Mouse (Mus musculus): Measurements from ENCODE around the gene Cadps2. TPM values are rescaled to one million over a fixed set of nuclear protein-coding genes. Genes with fewer than 3 reads are reported as not detected.
A peak's percentile ranks its signal among the peaks of the same experiment; 100 is the strongest.

The Cadps2 gene
- polyA plus RNA-seq, 1 experiment from 2014 or later: 6.2 TPM

DNA sequence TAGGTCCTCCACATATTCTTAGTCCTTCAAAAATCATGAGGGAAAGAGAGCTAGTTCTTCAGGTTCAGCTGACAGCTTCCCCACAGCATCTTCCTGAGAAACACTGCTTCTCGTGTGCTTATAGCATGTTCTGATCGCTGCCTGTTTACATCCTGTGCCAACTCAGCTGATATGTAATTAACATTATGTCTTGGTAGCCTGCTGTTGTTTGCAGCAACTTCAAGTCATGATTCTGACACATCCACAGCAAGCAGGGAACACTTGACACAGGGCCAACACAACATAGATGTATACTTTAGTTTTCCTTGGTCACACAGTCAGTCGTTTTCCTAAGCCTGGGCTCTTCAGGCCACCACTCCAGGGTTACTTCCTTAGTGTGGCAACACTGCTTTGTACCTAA is 399.3 kb downstream of the Cadps2 start:
- Histone ChIP-seq H3K9me3 (ENCODE audit: low read length) (no peaks in the 10 kb centered on the region), H3K27me3 (ENCODE audit: insufficient read depth, low read length) (no peaks in the 10 kb centered on the region), H3K27ac (ENCODE audit: low read length) (no peak overlapping the region), H3K4me2 (replicated peaks; ENCODE audit: low read depth, low read length) (no peak overlapping the region), H3K4me1 (ENCODE audit: insufficient read depth, low read length) (no peaks in the 10 kb centered on the region), H3K36me3 (ENCODE audit: insufficient read depth, low read length) (no peaks in the 10 kb centered on the region), H3K9ac (replicated peaks; ENCODE audit: low read length) (no peak overlapping the region), H3K4me3 (ENCODE audit: low read length) (no peak overlapping the region)
- WGBS: 74% methylated on average over 3 of the region's 3 CpGs
- no peak for ATAC-seq (ENCODE audit: low FRiP score, low TSS enrichment)

GRCm38 (mm10) chr6:23410256-23411049 is 428.8 kb downstream of the Cadps2 start:
- no peak for ATAC-seq (ENCODE audit: low FRiP score, low TSS enrichment)
- H3K4me1 ChIP-seq (ENCODE audit: insufficient read depth, low read length): no peaks in the 10 kb centered on the region

DNA sequence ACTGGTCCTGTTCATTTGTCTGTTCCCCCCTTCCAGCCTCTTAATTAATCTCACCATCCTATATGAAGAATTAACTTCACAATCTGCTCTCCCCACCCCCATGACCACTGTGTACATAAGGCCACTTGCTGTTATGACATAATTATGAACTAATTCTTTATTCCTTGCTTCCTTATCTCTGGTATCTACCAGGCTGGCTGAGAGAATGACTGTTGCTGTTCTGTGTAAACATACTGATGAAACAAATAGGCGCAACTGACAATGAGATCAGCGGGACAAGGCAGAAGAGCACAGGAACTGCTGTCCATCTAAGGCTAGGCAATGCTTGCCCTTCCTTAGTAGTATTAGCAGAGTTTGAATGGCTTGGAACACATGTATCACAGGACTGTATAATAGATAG is 445.1 kb downstream of the Cadps2 start:
- Histone ChIP-seq H3K36me3 (ENCODE audit: insufficient read depth, low read length) (no peaks in the 10 kb centered on the region), H3K27me3 (ENCODE audit: insufficient read depth, low read length) (no peaks in the 10 kb centered on the region), H3K27ac (ENCODE audit: low read length) (no peak overlapping the region), H3K9ac (replicated peaks; ENCODE audit: low read length) (no peak overlapping the region), H3K4me2 (replicated peaks; ENCODE audit: low read depth, low read length) (no peak overlapping the region), H3K4me3 (ENCODE audit: low read length) (no peak overlapping the region), H3K9me3 (ENCODE audit: low read length) (no peaks in the 10 kb centered on the region), H3K4me1 (ENCODE audit: insufficient read depth, low read length) (no peaks in the 10 kb centered on the region)
- 90% methylated on average over 2 of the region's 2 CpGs for WGBS
- no peak for ATAC-seq (ENCODE audit: low FRiP score, low TSS enrichment)

More at GRCm38 (mm10) chr6:23410256-23411049, 428.8 kb downstream of the Cadps2 start:
- Histone ChIP-seq H3K27ac (ENCODE audit: low read length) (no peak overlapping the region), H3K36me3 (ENCODE audit: insufficient read depth, low read length) (no peaks in the 10 kb centered on the region), H3K27me3 (ENCODE audit: insufficient read depth, low read length) (no peaks in the 10 kb centered on the region), H3K9ac (replicated peaks; ENCODE audit: low read length) (no peak overlapping the region), H3K9me3 (ENCODE audit: low read length) (no peaks in the 10 kb centered on the region), H3K4me2 (replicated peaks; ENCODE audit: low read depth, low read length) (no peak overlapping the region), H3K4me3 (ENCODE audit: low read length) (no peak overlapping the region)
- 11% methylated on average over 12 of the region's 12 CpGs for WGBS

DNA sequence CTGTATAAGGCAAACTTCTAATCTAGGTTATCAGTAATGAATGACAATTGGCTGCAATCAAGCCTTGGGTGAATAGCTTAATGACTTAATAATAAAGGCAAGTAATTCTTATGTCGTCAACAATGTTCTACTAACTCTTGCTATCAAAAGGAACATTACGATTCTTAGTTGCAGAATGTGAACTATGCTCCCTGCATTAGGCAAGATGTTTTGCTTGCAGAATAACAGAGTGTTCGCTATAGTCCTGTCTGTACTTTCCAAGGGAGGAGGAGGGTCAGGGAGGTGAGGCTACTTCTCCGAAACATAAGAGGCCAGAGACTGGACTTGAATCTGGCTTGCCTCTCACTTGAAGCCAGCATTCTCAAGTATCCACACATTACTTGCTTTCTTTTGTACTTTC is 446.5 kb downstream of the Cadps2 start:
- H3K9me3 ChIP-seq (ENCODE audit: low read length): no peaks in the 10 kb centered on the region
- WGBS: 73% methylated on average over 4 of the region's 4 CpGs
- H3K9ac ChIP-seq (replicated peaks; ENCODE audit: low read length): no peak overlapping the region
- no peaks in the 10 kb centered on the region for H3K36me3 ChIP-seq (ENCODE audit: insufficient read depth, low read length)
- H3K4me2 ChIP-seq (replicated peaks; ENCODE audit: low read depth, low read length): no peak overlapping the region
- no peaks in the 10 kb centered on the region for H3K27me3 ChIP-seq (ENCODE audit: insufficient read depth, low read length)
- no peak overlapping the region for H3K4me3 ChIP-seq (ENCODE audit: low read length)
- no peaks in the 10 kb centered on the region for H3K4me1 ChIP-seq (ENCODE audit: insufficient read depth, low read length)
- no peak overlapping the region for H3K27ac ChIP-seq (ENCODE audit: low read length)
- no peak for ATAC-seq (ENCODE audit: low FRiP score, low TSS enrichment)

DNA sequence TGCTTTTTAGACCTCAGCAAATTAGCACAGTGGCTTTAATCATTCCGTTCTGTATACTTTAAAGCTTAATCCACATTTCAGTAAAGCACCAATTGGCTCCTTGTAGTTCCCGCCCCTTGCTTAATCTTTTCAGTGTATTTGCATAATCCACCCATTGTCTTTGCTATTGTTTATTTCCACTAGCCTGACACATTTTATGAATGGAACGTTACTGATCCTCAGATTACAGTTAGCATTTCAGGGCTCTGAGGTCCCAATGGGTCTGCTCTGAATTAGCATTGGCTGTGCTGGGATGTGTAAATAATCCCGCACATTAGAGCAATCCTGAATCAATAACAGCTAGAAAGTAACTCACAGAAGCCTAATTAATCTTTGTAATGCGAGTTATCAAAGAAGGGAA is 452.5 kb downstream of the Cadps2 start:
- 64% methylated on average over 5 of the region's 5 CpGs for WGBS
- Histone ChIP-seq H3K27me3 (ENCODE audit: insufficient read depth, low read length) (no peaks in the 10 kb centered on the region), H3K4me2 (replicated peaks; ENCODE audit: low read depth, low read length) (no peak overlapping the region), H3K4me3 (ENCODE audit: low read length) (no peak overlapping the region), H3K36me3 (ENCODE audit: insufficient read depth, low read length) (no peaks in the 10 kb centered on the region), H3K4me1 (ENCODE audit: insufficient read depth, low read length) (no peaks in the 10 kb centered on the region), H3K9ac (replicated peaks; ENCODE audit: low read length) (no peak overlapping the region), H3K9me3 (ENCODE audit: low read length) (no peaks in the 10 kb centered on the region), H3K27ac (ENCODE audit: low read length) (no peak overlapping the region)
- no peak for ATAC-seq (ENCODE audit: low FRiP score, low TSS enrichment)

GRCm38 (mm10) chr6:23383004-23383347 is 456.2 kb downstream of the Cadps2 start:
- no peaks in the 10 kb centered on the region for H3K4me1 ChIP-seq (ENCODE audit: insufficient read depth, low read length)
- 23% methylated on average over 1 of the region's 1 CpGs for WGBS
- H3K9ac ChIP-seq (replicated peaks; ENCODE audit: low read length): no peak overlapping the region
- H3K4me3 ChIP-seq (ENCODE audit: low read length): no peak overlapping the region
- H3K27me3 ChIP-seq (ENCODE audit: insufficient read depth, low read length): no peaks in the 10 kb centered on the region
- no peak overlapping the region for H3K27ac ChIP-seq (ENCODE audit: low read length)
- H3K4me2 ChIP-seq (replicated peaks; ENCODE audit: low read depth, low read length): no peak overlapping the region
- H3K9me3 ChIP-seq (ENCODE audit: low read length): no peaks in the 10 kb centered on the region
- no peak for ATAC-seq (ENCODE audit: low FRiP score, low TSS enrichment)
- no peaks in the 10 kb centered on the region for H3K36me3 ChIP-seq (ENCODE audit: insufficient read depth, low read length)

GRCm38 (mm10) chr6:23382283-23383003 is 456.8 kb downstream of the Cadps2 start:
- Histone ChIP-seq H3K27ac (ENCODE audit: low read length) (no peak overlapping the region), H3K36me3 (ENCODE audit: insufficient read depth, low read length) (no peaks in the 10 kb centered on the region), H3K9me3 (ENCODE audit: low read length) (no peaks in the 10 kb centered on the region), H3K4me3 (ENCODE audit: low read length) (no peak overlapping the region), H3K4me1 (ENCODE audit: insufficient read depth, low read length) (no peaks in the 10 kb centered on the region), H3K9ac (replicated peaks; ENCODE audit: low read length) (no peak overlapping the region), H3K27me3 (ENCODE audit: insufficient read depth, low read length) (no peaks in the 10 kb centered on the region), H3K4me2 (replicated peaks; ENCODE audit: low read depth, low read length) (no peak overlapping the region)
- 41% methylated on average over 12 of the region's 12 CpGs for WGBS
- ATAC-seq (ENCODE audit: low FRiP score, low TSS enrichment): no peak

DNA sequence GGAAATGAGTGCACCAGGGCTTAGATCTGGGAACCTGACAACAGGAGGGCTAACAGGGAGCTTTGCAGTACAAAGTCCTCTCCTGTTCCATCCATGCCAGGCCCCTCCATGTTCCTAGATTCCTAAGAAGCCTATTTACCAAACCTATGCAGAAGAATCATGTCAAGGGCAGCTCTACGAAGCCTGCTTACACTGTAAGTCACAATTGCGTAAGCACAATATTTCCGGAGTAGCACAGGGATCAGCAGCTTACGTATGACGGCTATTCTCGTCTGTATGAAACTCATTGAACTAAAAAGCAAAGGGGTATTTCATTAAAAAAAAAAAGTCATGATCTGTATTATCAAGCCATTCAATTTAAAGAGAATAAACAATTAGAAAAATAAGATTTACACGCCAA is 462.9 kb downstream of the Cadps2 start:
- Histone ChIP-seq H3K9me3 (ENCODE audit: low read length) (no peaks in the 10 kb centered on the region), H3K36me3 (ENCODE audit: insufficient read depth, low read length) (no peaks in the 10 kb centered on the region), H3K4me2 (replicated peaks; ENCODE audit: low read depth, low read length) (no peak overlapping the region), H3K27ac (ENCODE audit: low read length) (no peak overlapping the region), H3K4me3 (ENCODE audit: low read length) (no peak overlapping the region), H3K9ac (replicated peaks; ENCODE audit: low read length) (no peak overlapping the region), H3K4me1 (ENCODE audit: insufficient read depth, low read length) (no peaks in the 10 kb centered on the region), H3K27me3 (ENCODE audit: insufficient read depth, low read length) (no peaks in the 10 kb centered on the region)
- ATAC-seq (ENCODE audit: low FRiP score, low TSS enrichment): no peak
- 93% methylated on average over 7 of the region's 7 CpGs for WGBS

DNA sequence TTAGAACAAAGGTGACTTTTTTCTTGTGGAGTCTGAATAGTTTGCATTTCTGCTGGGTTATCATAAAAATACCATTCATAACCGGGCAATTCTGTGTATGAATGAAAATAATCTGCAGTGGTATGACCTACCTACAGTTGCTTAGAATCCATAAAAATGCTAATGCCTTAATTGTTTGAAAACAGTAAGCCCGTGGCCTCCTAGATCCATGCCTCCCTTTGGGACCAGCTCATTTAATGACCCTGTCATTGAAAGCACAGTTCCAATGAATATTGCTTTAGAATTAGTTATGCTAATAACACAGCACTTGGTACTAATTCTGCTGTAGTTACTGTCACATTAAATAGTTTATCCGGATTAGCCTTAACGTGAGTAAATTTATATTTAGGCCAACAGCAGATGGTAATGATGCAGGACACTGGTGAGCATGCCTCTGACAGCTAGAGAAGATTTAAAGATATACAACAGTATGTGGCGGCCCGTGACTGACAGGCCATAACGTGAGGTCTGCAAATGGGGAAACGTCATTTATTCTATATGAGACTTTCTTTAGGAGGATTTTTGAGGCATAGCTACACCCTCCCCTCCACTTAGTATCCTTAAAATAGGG is 477.3 kb downstream of the Cadps2 start:
- no peaks in the 10 kb centered on the region for H3K9me3 ChIP-seq (ENCODE audit: low read length)
- H3K4me1 ChIP-seq (ENCODE audit: insufficient read depth, low read length): peaks cover 3% of the 10 kb centered on the region; the same call in 1 of the 2 replicates
- no peak overlapping the region for H3K4me2 ChIP-seq (replicated peaks; ENCODE audit: low read depth, low read length)
- H3K9ac ChIP-seq (replicated peaks; ENCODE audit: low read length): no peak overlapping the region
- no peak overlapping the region for H3K4me3 ChIP-seq (ENCODE audit: low read length)
- no peaks in the 10 kb centered on the region for H3K36me3 ChIP-seq (ENCODE audit: insufficient read depth, low read length)
- ATAC-seq (ENCODE audit: low FRiP score, low TSS enrichment): no peak
- WGBS: 64% methylated on average over 8 of the region's 8 CpGs
- H3K27me3 ChIP-seq (ENCODE audit: insufficient read depth, low read length): no peaks in the 10 kb centered on the region
- no peak overlapping the region for H3K27ac ChIP-seq (ENCODE audit: low read length)

- Histone ChIP-seq H3K27me3 (ENCODE audit: insufficient read depth, low read length) (no peaks in the 10 kb centered on the region), H3K9ac (replicated peaks; ENCODE audit: low read length) (no peak overlapping the region), H3K4me3 (ENCODE audit: low read length) (no peak overlapping the region), H3K9me3 (ENCODE audit: low read length) (no peaks in the 10 kb centered on the region), H3K4me2 (replicated peaks; ENCODE audit: low read depth, low read length) (no peak overlapping the region), H3K36me3 (ENCODE audit: insufficient read depth, low read length) (no peaks in the 10 kb centered on the region), H3K4me1 (ENCODE audit: insufficient read depth, low read length) (peaks cover 3% of the 10 kb centered on the region; the same call in 1 of the 2 replicates), H3K27ac (ENCODE audit: low read length) (no peak overlapping the region)
- WGBS: 25% methylated on average over 2 of the region's 2 CpGs
- peak; percentile 73; the same call in 1 of the 2 replicates for ATAC-seq (ENCODE audit: low FRiP score, low TSS enrichment)
Measured at GRCm38 (mm10) chr6:23360596-23360995, 478.6 kb downstream of the Cadps2 start.

All from kidney, embryonic 16.5 days (tissue).